Mouse (Mus musculus) neural tube, embryonic 15.5 days (tissue): ENCODE results near the gene Fam228a. TPM values are rescaled to one million over a fixed set of nuclear protein-coding genes. Genes with fewer than 3 reads are reported as not detected.
"Not testable (repeated sequence)": the region's sequence is repeated elsewhere in the genome, so short reads cannot be mapped to it uniquely, and the experiment has no call there.

Source experiments
- ATAC-seq: fragments of 200-750 bp; cut with Nextera tagmentation; 2 replicates; pipeline ENCODE4 v1.8.0; 2017; ENCODE audit warnings: mild to moderate bottlenecking, moderate TSS enrichment, moderate library complexity; ENCODE audit not compliant: low FRiP score
- H3K27ac ChIP-seq: fragments of 300-500 bp; sonication (generic); replicated peaks from 2 replicates; pipeline ENCODE4 v1.5.1; 2015; ENCODE audit warnings: mild to moderate bottlenecking, inconsistent platforms
- H3K27me3 ChIP-seq: fragments of 300-500 bp; sonication (generic); replicated peaks from 2 replicates; pipeline ENCODE4 v1.6.1; 2015; ENCODE audit warnings: inconsistent platforms
- H3K36me3 ChIP-seq: fragments of 300-500 bp; sonication (generic); 2 replicates; pipeline ENCODE4 v1.6.1; 2015; ENCODE audit warnings: inconsistent platforms
- H3K4me1 ChIP-seq: fragments of 300-500 bp; sonication (generic); 2 replicates; pipeline ENCODE4 v1.6.1; 2015; ENCODE audit warnings: inconsistent platforms
- H3K4me2 ChIP-seq: fragments of 300-500 bp; sonication (generic); 2 replicates; pipeline ENCODE4 v1.6.1; 2015; ENCODE audit warnings: inconsistent platforms, mild to moderate bottlenecking, moderate library complexity
- H3K4me3 ChIP-seq: fragments of 300-500 bp; sonication (generic); replicated peaks from 2 replicates; pipeline ENCODE4 v1.5.1; 2015; ENCODE audit warnings: mild to moderate bottlenecking, inconsistent platforms
- H3K9ac ChIP-seq: fragments of 300-500 bp; sonication (generic); replicated peaks from 2 replicates; pipeline ENCODE4 v1.6.1; 2015; ENCODE audit warnings: mild to moderate bottlenecking, inconsistent platforms
- H3K9me3 ChIP-seq: fragments of 300-500 bp; sonication (generic); replicated peaks from 2 replicates; pipeline ENCODE4 v1.6.1; 2016; ENCODE audit warnings: inconsistent platforms
- whole genome bisulfite sequencing: fragments of 180-500 bp; shearing (Covaris S2); methylation state at CpG from one replicate; pipeline ENCODE4 v1.1.7; 2015; ENCODE audit warnings: mixed read lengths; 5-methylcytosine and 5-hydroxymethylcytosine counted together
- polyA plus RNA-seq: library from polyadenylated mRNA; unstranded; fragments of >200 nt; fragmentation: Nextera tagmentation; extraction: Ambion mirVana; gene quantifications from 2 replicates; pipeline ENCODE4 v1.2.1, GENCODE M21; 2015

The Fam228a gene
- polyA plus RNA-seq, 1 experiment from 2014 or later = 1.3 TPM

DNA sequence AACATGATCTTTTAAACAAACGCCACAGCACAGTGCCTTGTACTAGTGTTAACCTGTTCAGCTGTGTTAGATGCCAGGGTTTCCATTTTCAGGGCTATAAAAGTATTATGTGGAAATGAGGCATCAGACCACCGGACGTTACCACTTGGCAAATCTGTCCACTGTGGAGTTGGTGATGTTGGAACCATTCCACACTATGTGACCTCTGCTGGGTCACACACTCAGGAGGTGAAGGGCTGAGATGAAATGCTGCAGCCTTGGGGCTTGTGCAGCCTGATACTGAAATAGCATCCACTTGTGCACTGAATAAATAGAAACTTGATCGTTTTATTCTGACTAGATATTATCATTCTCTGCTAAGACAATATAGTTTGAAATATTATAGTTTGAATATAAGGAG is 24.9 kb downstream of the Fam228a start:
- Histone ChIP-seq H3K27ac (no peak overlapping the region), H3K9me3 (no peaks in the 10 kb centered on the region), H3K4me2 (no peak overlapping the region), H3K9ac (no peak overlapping the region), H3K27me3 (no peaks in the 10 kb centered on the region), H3K4me1 (no peaks in the 10 kb centered on the region), H3K36me3 (peaks cover 27% of the 10 kb centered on the region), H3K4me3 (no peak overlapping the region)
- ATAC-seq = no peak
- WGBS = 62% methylated on average over 4 of the region's 4 CpGs

DNA sequence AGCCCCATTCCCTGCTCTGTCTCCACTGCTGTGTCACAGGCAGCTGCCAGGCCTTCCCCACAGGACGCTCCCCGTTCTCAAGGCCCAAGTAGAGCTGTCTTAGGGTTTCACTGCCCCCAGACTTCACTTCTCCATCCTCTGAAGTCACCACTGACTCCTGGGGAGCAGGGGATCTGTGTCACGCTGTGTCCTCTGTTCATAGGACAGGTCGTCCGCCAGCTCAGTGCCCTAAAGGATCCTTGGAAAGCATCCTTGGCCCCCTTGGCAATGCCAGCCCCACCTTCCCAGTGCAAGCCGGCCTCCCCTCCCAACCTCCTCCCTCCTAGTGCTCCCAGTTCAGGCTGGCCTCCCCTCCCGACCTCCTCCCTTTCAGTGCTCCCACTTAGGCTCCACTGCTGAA is 28.3 kb downstream of the Fam228a start:
- 95% methylated on average over 7 of the region's 7 CpGs for WGBS
- no peak overlapping the region for H3K9ac ChIP-seq
- no peaks in the 10 kb centered on the region for H3K4me1 ChIP-seq

DNA sequence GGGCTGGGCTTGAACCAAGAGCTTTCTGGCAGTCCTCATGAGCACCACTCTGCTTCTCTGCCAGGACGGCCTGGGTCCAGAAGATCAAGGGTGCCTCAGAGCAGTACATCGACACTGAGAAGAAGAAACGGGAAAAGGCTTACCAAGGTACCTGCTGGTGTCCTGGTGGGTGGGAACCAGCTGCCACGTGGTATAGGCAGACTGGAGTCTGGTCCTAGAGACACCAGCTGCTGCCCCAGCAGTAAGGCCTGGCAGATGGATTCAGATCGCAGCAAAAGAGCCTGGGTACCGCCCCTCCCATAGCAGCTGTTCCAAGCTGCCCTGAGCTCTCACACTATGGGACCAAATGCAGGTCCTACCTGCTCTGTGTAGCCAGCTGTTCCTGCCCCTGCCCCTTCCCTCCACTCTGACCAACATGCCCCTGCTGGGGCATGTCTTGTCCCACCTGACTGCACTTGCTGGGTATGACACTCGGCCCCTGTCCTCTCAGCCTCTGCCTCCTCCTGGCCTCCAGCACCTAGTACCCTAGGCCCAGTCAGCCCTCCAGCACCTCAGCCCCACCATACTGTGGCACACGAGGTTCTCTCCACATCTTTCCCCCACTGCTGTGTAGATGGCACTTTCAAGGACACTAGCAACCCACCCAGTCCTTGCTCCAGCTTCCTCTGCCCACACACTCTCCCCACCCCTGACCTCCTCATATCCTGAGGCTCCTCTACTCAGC is 29.2 kb downstream of the Fam228a start:
- 78% methylated on average over 8 of the region's 8 CpGs for WGBS
- Histone ChIP-seq H3K9me3 (no peaks in the 10 kb centered on the region), H3K4me1 (no peaks in the 10 kb centered on the region), H3K36me3 (peaks cover 38% of the 10 kb centered on the region), H3K9ac (no peak overlapping the region), H3K27me3 (no peaks in the 10 kb centered on the region), H3K4me2 (no peak overlapping the region), H3K27ac (no peak overlapping the region), H3K4me3 (no peak overlapping the region)
- ATAC-seq = no peak

More for the DNA sequence above, 28.3 kb downstream of the Fam228a start:
- ATAC-seq = no peak
- no peak overlapping the region for H3K4me2 ChIP-seq
- no peaks in the 10 kb centered on the region for H3K27me3 ChIP-seq
- H3K4me3 ChIP-seq = no peak overlapping the region
- peaks cover 38% of the 10 kb centered on the region for H3K36me3 ChIP-seq
- no peaks in the 10 kb centered on the region for H3K9me3 ChIP-seq
- no peak overlapping the region for H3K27ac ChIP-seq

DNA sequence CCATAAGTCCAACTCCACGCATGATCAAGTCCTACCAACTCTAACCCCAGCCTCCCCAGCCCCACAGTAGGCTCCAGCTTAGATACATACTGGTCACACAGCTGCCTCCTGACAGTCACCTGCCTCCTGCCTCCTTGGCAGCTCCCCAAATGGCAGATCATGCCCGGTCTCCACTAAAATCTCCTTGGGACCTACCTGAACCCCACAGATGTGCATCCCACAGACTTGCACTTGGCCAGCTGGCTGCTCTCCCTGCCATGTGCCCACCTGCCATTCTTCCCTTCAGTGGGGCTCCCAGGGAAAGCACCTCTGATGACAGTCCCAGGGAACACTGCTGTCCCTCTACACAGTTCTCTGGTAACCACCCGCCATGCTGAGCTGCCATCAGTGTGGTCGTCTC is 29.9 kb downstream of the Fam228a start:
- no peak for ATAC-seq
- 88% methylated on average over 4 of the region's 4 CpGs for WGBS

DNA sequence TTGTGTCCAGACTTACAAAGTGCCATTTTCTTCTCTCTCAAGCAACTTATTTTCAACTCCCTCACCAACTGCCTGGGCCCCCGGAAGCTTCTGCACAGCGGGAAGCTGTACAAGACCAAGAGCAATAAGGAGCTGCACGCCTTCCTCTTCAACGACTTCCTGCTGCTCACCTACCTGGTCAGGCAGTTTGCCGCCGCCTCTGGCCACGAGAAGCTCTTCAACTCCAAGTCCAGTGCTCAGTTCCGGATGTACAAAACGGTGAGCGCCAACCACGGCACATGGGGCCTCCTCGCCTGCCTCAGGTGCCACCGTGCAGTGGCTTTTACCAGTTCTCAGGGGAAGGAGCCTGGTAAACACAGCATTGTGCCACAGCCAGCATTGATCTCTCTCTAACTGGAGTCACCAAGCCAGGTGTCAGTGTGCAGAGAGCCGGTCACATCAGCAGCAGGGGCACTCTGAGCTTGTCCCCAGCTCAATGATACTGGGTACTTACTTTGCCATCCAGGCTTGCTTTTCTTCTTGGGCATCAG is 30.7 kb downstream of the Fam228a start:
- H3K36me3 ChIP-seq = peaks cover 30% of the 10 kb centered on the region
- no peak for ATAC-seq
- no peak overlapping the region for H3K27ac ChIP-seq
- H3K4me3 ChIP-seq = no peak overlapping the region
- H3K9ac ChIP-seq = no peak overlapping the region
- H3K9me3 ChIP-seq = no peaks in the 10 kb centered on the region
- no peaks in the 10 kb centered on the region for H3K27me3 ChIP-seq
- no peak overlapping the region for H3K4me2 ChIP-seq
- no peaks in the 10 kb centered on the region for H3K4me1 ChIP-seq
- WGBS = 89% methylated on average over 14 of the region's 14 CpGs

More for the DNA sequence above, 29.9 kb downstream of the Fam228a start:
- H3K9ac ChIP-seq = no peak overlapping the region
- H3K27ac ChIP-seq = no peak overlapping the region
- no peak overlapping the region for H3K4me3 ChIP-seq
- H3K4me1 ChIP-seq = no peaks in the 10 kb centered on the region
- peaks cover 35% of the 10 kb centered on the region for H3K36me3 ChIP-seq
- H3K27me3 ChIP-seq = no peaks in the 10 kb centered on the region
- no peaks in the 10 kb centered on the region for H3K9me3 ChIP-seq
- no peak overlapping the region for H3K4me2 ChIP-seq

DNA sequence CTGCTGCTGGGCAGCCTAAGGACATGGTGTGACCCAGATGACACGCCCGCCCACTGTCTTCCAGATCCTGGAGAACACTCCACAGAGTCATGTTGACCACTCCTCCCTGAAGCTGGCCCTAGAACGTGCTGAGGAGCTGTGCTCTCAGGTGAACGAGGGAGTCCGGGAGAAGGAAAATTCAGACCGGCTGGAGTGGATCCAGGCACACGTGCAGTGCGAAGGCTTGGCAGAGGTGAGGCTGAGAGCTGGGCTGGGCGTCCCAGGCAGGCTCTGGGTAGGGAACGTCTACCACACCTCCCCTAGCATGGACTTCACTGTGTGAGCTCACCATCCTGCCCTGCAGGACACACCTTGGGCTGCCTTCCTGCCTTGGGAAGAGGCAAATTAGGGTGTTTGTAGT is 31.3 kb downstream of the Fam228a start:
- no peak for ATAC-seq
- Histone ChIP-seq H3K4me1 (no peaks in the 10 kb centered on the region), H3K27ac (no peak overlapping the region), H3K4me2 (no peak overlapping the region), H3K4me3 (no peak overlapping the region), H3K36me3 (peaks cover 32% of the 10 kb centered on the region), H3K9me3 (no peaks in the 10 kb centered on the region), H3K27me3 (no peaks in the 10 kb centered on the region), H3K9ac (no peak overlapping the region)
- WGBS = 88% methylated on average over 10 of the region's 10 CpGs

DNA sequence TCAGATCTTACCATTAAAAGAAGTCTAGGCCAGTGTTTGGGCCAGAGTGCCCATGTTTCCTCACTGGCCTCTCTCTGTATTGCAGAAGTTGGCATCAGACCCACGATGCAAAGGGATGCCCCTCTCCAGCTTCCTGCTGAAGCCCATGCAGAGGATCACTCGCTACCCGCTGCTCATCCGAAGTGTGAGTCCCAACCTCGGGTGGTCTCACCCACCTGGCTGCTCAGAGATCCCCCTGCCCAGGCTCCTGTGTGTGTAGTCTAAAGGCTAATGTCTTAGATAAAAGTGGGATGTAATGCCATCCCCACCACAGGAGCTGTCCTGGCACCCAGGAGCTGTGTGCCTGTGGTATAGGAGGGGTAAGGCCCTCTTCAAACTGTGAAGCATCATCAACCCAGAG is 32.1 kb downstream of the Fam228a start:
- Histone ChIP-seq H3K9me3 (no peaks in the 10 kb centered on the region), H3K9ac (no peak overlapping the region), H3K27me3 (no peaks in the 10 kb centered on the region), H3K27ac (no peak overlapping the region), H3K4me2 (no peak overlapping the region), H3K4me1 (no peaks in the 10 kb centered on the region), H3K36me3 (peaks cover 34% of the 10 kb centered on the region), H3K4me3 (no peak overlapping the region)
- no peak for ATAC-seq
- WGBS = 91% methylated on average over 5 of the region's 5 CpGs

DNA sequence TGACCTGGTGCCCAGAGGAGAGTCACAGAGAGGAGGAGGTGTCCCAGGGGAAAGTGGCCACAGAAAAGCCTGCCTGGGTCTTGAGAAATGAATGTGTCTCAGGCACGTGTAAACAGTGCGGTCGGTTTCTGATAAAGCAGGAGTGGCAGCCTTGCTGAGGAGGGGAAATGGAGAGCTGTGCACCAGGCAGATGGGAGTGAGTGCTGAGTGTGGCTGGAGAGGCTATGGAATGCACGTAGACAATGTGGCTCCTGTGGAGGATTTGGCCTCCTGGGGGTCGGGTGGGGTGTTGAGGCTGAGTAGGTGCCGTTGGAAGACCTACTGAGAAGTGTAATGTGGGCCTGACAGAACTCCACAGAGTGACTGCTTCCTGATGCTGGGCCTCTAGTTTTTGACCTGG is 32.6 kb downstream of the Fam228a start:
- WGBS = 85% methylated on average over 6 of the region's 6 CpGs
- H3K4me1 ChIP-seq, H3K4me2 ChIP-seq, H3K4me3 ChIP-seq, H3K27ac ChIP-seq, H3K27me3 ChIP-seq, H3K9ac ChIP-seq, H3K9me3 ChIP-seq, ATAC-seq: not testable (repeated sequence)
- peaks cover 36% of the 10 kb centered on the region for H3K36me3 ChIP-seq

DNA sequence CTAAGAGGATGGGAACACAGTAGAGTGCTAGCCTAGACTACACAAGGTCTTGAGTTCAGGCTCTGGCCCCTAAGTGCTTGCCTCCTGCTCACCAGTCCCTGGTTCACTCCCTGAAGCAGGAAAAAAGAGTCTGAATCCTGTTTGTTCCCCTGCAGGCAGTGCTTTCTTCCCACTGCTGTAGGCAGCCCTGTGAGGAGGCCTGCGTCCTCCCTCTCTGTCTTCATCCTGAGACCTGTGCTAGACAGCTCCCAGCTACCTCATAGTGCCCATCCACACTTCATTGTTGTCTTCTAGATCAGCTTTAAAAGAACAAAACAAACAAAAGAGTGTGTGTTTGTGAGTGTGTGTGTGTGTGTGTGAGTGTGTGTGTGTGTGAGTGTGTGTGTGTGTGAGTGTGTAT is 43.7 kb downstream of the Fam228a start:
- Histone ChIP-seq H3K9me3 (no peaks in the 10 kb centered on the region), H3K4me3 (no peak overlapping the region), H3K36me3 (peaks cover 12% of the 10 kb centered on the region), H3K27ac (no peak overlapping the region), H3K9ac (no peak overlapping the region), H3K27me3 (no peaks in the 10 kb centered on the region), H3K4me2 (no peak overlapping the region), H3K4me1 (no peaks in the 10 kb centered on the region)
- WGBS = 83% methylated on average over 1 of the region's 1 CpGs
- ATAC-seq = no peak

DNA sequence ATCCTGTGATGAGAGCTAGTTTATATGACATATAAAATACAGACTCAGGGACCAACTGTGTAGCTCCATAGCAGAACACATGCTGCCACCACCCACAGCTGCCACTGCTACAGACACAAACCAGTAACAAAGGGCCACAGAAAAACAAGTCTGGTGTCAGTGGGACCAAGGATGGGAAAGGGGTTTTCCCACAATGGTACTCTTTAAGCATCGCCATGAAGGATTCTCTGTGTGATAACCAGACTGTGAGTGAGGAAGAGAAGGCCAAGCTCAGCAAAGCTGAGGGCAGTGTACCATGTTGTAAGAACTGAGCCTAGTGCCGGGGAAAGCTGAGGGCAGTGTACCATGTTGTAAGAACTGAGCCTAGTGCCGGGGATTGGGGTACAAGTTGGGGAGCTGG is 47.0 kb downstream of the Fam228a start:
- Histone ChIP-seq H3K27ac (no peak overlapping the region), H3K36me3 (no peaks in the 10 kb centered on the region), H3K9ac (no peak overlapping the region), H3K4me2 (no peak overlapping the region), H3K9me3 (no peaks in the 10 kb centered on the region), H3K27me3 (no peaks in the 10 kb centered on the region), H3K4me3 (no peak overlapping the region), H3K4me1 (no peaks in the 10 kb centered on the region)
- WGBS = 87% methylated on average over 3 of the region's 3 CpGs
- ATAC-seq = no peak

DNA sequence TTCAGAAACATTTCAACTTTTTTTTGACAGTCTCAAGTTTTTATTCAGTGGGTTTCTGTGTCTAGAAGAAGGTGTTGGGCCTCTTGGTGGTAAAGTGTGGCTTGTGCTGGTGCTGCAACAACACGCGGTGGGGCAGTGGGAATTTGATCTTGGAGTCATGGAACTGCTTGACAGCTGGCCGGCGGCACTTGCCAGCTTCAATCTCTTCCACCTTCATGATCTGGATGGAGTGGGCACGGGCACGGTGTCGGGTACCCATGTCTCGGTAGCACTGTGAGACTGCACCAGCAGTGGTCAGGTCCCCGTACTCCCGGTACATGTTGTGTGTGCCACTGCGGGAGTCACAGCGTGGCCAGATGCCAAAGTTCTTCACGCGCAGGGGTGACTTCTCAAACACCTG is 48.9 kb downstream of the Fam228a start:
- 93% methylated on average over 14 of the region's 14 CpGs for WGBS
- Histone ChIP-seq H3K4me1 (no peaks in the 10 kb centered on the region), H3K9ac (no peak overlapping the region), H3K9me3 (no peaks in the 10 kb centered on the region), H3K4me2 (no peak overlapping the region), H3K4me3 (no peak overlapping the region), H3K27me3 (no peaks in the 10 kb centered on the region), H3K27ac (no peak overlapping the region), H3K36me3 (no peaks in the 10 kb centered on the region)
- ATAC-seq = no peak

DNA sequence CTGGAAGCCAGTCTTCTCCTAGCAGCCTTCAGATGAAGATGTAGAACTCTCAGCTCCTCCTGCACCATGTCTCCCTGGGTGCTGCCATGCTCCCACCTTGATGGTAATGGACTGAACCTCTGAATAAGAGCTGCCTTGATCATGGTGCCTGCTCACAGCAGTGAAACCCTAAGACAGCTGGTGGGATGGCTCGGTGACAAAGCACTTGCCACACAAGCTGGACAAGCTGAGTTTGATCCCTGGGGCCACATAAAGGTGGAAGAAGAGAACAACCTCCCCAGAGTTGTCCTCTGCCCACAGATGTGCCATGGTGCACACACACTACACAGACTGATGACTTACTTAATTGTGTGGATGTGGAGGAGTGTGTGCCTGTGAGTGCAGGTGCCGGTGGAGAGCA is 49.8 kb downstream of the Fam228a start:
- Histone ChIP-seq H3K4me3 (no peak overlapping the region), H3K9ac (no peak overlapping the region), H3K27me3 (no peaks in the 10 kb centered on the region), H3K4me2 (no peak overlapping the region), H3K4me1 (no peaks in the 10 kb centered on the region), H3K9me3 (no peaks in the 10 kb centered on the region), H3K27ac (no peak overlapping the region), H3K36me3 (no peaks in the 10 kb centered on the region)
- 93% methylated on average over 2 of the region's 2 CpGs for WGBS
- no peak for ATAC-seq
